Mouse (Mus musculus): ENCODE measurements around the gene 1700024P04Rik.
"Not testable (repeated sequence)": the region's sequence is repeated elsewhere in the genome, so short reads cannot be mapped to it uniquely, and the experiment has no call there.

The 1700024P04Rik gene

GRCm38 (mm10) chr13:98984465-98984864, at the start of gene 1700024P04Rik:
Gene 1700024P04Rik (minus strand): TSS chr13:98984565.
- no peak for DNase-seq (ENCODE audit: low spot score)

GRCm38 (mm10) chr13:99031223-99032216, 47.2 kb upstream of the 1700024P04Rik start:
- no peak for DNase-seq (ENCODE audit: low spot score)

GRCm38 (mm10) chr13:99030579-99031200, 46.3 kb upstream of the 1700024P04Rik start:
- no peak for DNase-seq (ENCODE audit: low spot score)

GRCm38 (mm10) chr13:99025268-99025667, 40.9 kb upstream of the 1700024P04Rik start:
- no peak for DNase-seq (ENCODE audit: low spot score)

- no peak for DNase-seq (ENCODE audit: low spot score)
These were observed 37.7 kb upstream of the 1700024P04Rik start for GRCm38 (mm10) chr13:99022036-99022435.

GRCm38 (mm10) chr13:99021181-99021580, 36.8 kb upstream of the 1700024P04Rik start:
- DNase-seq (ENCODE audit: low spot score) = no peak

GRCm38 (mm10) chr13:99019831-99020669, 35.7 kb upstream of the 1700024P04Rik start:
- DNase-seq (ENCODE audit: low spot score) = peak; percentile 85

GRCm38 (mm10) chr13:99018526-99019201, 34.3 kb upstream of the 1700024P04Rik start:
- peak; percentile 77 for DNase-seq (ENCODE audit: low spot score)

- DNase-seq (ENCODE audit: low spot score) = no peak
These were observed 32.3 kb upstream of the 1700024P04Rik start for GRCm38 (mm10) chr13:99016696-99017095.

- no peak for DNase-seq (ENCODE audit: low spot score)
These were observed 28.5 kb upstream of the 1700024P04Rik start for GRCm38 (mm10) chr13:99012891-99013290.

GRCm38 (mm10) chr13:99008013-99008412, 23.6 kb upstream of the 1700024P04Rik start:
- DNase-seq (ENCODE audit: low spot score) = no peak

GRCm38 (mm10) chr13:99006389-99007099, 22.2 kb upstream of the 1700024P04Rik start:
- DNase-seq (ENCODE audit: low spot score) = no peak

GRCm38 (mm10) chr13:99001652-99002051, 17.3 kb upstream of the 1700024P04Rik start:
- not testable (repeated sequence) for DNase-seq (ENCODE audit: low spot score)

GRCm38 (mm10) chr13:98997025-98997424, 12.7 kb upstream of the 1700024P04Rik start:
- no peak for DNase-seq (ENCODE audit: low spot score)

- DNase-seq (ENCODE audit: low spot score) = no peak
These were observed 7.1 kb downstream of the 1700024P04Rik start for GRCm38 (mm10) chr13:98977070-98977785.

- not testable (repeated sequence) for DNase-seq (ENCODE audit: low spot score)
These were observed 8.3 kb downstream of the 1700024P04Rik start for GRCm38 (mm10) chr13:98976022-98976421.

GRCm38 (mm10) chr13:98972090-98972489, 12.3 kb downstream of the 1700024P04Rik start:
- DNase-seq (ENCODE audit: low spot score) = no peak

GRCm38 (mm10) chr13:98971641-98972040, 12.7 kb downstream of the 1700024P04Rik start:
- no peak for DNase-seq (ENCODE audit: low spot score)

- no peak for DNase-seq (ENCODE audit: low spot score)
These were observed 15.8 kb downstream of the 1700024P04Rik start for GRCm38 (mm10) chr13:98968517-98968916.

GRCm38 (mm10) chr13:98967942-98968341, 16.4 kb downstream of the 1700024P04Rik start:
- DNase-seq (ENCODE audit: low spot score) = no peak

Measured in c-Kit-positive CD71-positive TER-119-positive erythroid progenitor cells, embryonic 14.5 days (primary cell).